Mouse (Mus musculus): Measurements from ENCODE around the gene Dtx4. TPM values are rescaled to one million over a fixed set of nuclear protein-coding genes. Genes with fewer than 3 reads are reported as not detected.

The Dtx4 gene
- 15.2 TPM for polyA plus RNA-seq (2014; fragmentation: Illumina TruSeq; extraction: RNeasy Lipid Tissue Mini Kit (QIAGEN cat#74804); ENCODE audit: low read depth, low replicate concordance)

GRCm38 (mm10) chr19:12501370-12502347, at the start of gene Dtx4:
TSS of gene Dtx4 (minus strand) at chr19:12501454.

GRCm38 (mm10) chr19:12545440-12545839, 44.2 kb upstream of the Dtx4 start, which contains the start of gene Fam111a:
TSS of gene Fam111a (plus strand) at chr19:12545740.

GRCm38 (mm10) chr19:12460282-12461249, 40.7 kb downstream of the Dtx4 start, which contains the start of gene Mpeg1:
TSS of gene Mpeg1 (plus strand) at chr19:12460779.

GRCm38 (mm10) chr19:12427605-12428004, 73.6 kb downstream of the Dtx4 start, which contains the start of gene Pfpl:
TSS of gene Pfpl (plus strand) at chr19:12427905.

GRCm38 (mm10) chr19:12417361-12417760, 83.9 kb downstream of the Dtx4 start, which contains the start of gene Olfr1441:
TSS of gene Olfr1441 (plus strand) at chr19:12417433.

Other genes with a start within 250 kb of the Dtx4 start
- gene Olfr235, start 240.4 kb downstream of the Dtx4 start, polyA plus RNA-seq (2014; fragmentation: Illumina TruSeq; extraction: RNeasy Lipid Tissue Mini Kit (QIAGEN cat#74804); ENCODE audit: low read depth, low replicate concordance): not detected
- gene Olfr1434, start 221.6 kb downstream of the Dtx4 start, polyA plus RNA-seq (2014; fragmentation: Illumina TruSeq; extraction: RNeasy Lipid Tissue Mini Kit (QIAGEN cat#74804); ENCODE audit: low read depth, low replicate concordance): not detected
- not detected for gene Olfr1436, start 202.3 kb downstream of the Dtx4 start, polyA plus RNA-seq (2014; fragmentation: Illumina TruSeq; extraction: RNeasy Lipid Tissue Mini Kit (QIAGEN cat#74804); ENCODE audit: low read depth, low replicate concordance)
- not detected for gene Olfr1437, start 176.4 kb downstream of the Dtx4 start, polyA plus RNA-seq (2014; fragmentation: Illumina TruSeq; extraction: RNeasy Lipid Tissue Mini Kit (QIAGEN cat#74804); ENCODE audit: low read depth, low replicate concordance)
- not detected for gene Olfr1438-ps1, start 165.5 kb downstream of the Dtx4 start, polyA plus RNA-seq (2014; fragmentation: Illumina TruSeq; extraction: RNeasy Lipid Tissue Mini Kit (QIAGEN cat#74804); ENCODE audit: low read depth, low replicate concordance)
- gene Olfr1440, start 114.2 kb downstream of the Dtx4 start, polyA plus RNA-seq (2014; fragmentation: Illumina TruSeq; extraction: RNeasy Lipid Tissue Mini Kit (QIAGEN cat#74804); ENCODE audit: low read depth, low replicate concordance): not detected
- not detected for gene Olfr1441, start 84.0 kb downstream of the Dtx4 start, polyA plus RNA-seq (2014; fragmentation: Illumina TruSeq; extraction: RNeasy Lipid Tissue Mini Kit (QIAGEN cat#74804); ENCODE audit: low read depth, low replicate concordance)
- gene Pfpl, start 73.5 kb downstream of the Dtx4 start, polyA plus RNA-seq (2014; fragmentation: Illumina TruSeq; extraction: RNeasy Lipid Tissue Mini Kit (QIAGEN cat#74804); ENCODE audit: low read depth, low replicate concordance): not detected
- 12.6 TPM for gene Mpeg1, start 40.7 kb downstream of the Dtx4 start, polyA plus RNA-seq (2014; fragmentation: Illumina TruSeq; extraction: RNeasy Lipid Tissue Mini Kit (QIAGEN cat#74804); ENCODE audit: low read depth, low replicate concordance)
- gene Fam111a, start 44.3 kb upstream of the Dtx4 start, polyA plus RNA-seq (2014; fragmentation: Illumina TruSeq; extraction: RNeasy Lipid Tissue Mini Kit (QIAGEN cat#74804); ENCODE audit: low read depth, low replicate concordance): 7.9 TPM
- 9.9 TPM for gene Gm4952, start 98.5 kb upstream of the Dtx4 start, polyA plus RNA-seq (2014; fragmentation: Illumina TruSeq; extraction: RNeasy Lipid Tissue Mini Kit (QIAGEN cat#74804); ENCODE audit: low read depth, low replicate concordance)
- 2,240 TPM for gene Glyat, start 131.9 kb upstream of the Dtx4 start, polyA plus RNA-seq (2014; fragmentation: Illumina TruSeq; extraction: RNeasy Lipid Tissue Mini Kit (QIAGEN cat#74804); ENCODE audit: low read depth, low replicate concordance)
- gene Olfr1442, start 169.0 kb upstream of the Dtx4 start, polyA plus RNA-seq (2014; fragmentation: Illumina TruSeq; extraction: RNeasy Lipid Tissue Mini Kit (QIAGEN cat#74804); ENCODE audit: low read depth, low replicate concordance): 1.2 TPM
- gene Olfr1443, start 176.7 kb upstream of the Dtx4 start, polyA plus RNA-seq (2014; fragmentation: Illumina TruSeq; extraction: RNeasy Lipid Tissue Mini Kit (QIAGEN cat#74804); ENCODE audit: low read depth, low replicate concordance): not detected
- gene Keg1, start 194.3 kb upstream of the Dtx4 start, polyA plus RNA-seq (2014; fragmentation: Illumina TruSeq; extraction: RNeasy Lipid Tissue Mini Kit (QIAGEN cat#74804); ENCODE audit: low read depth, low replicate concordance): 3,688 TPM